Mouse (Mus musculus) adrenal gland, postnatal 14 days (tissue): ENCODE measurements at regions not wholly inside any gene's neighbourhood (a gene's known extent, or its start where the extent isn't known, plus 50 kb on each side); places are given as distances from the start of the nearest gene placed in this dataset.

Experiments used
- DNase-seq: peaks from one replicate; pipeline ENCODE4 v3.0.0; 2021; ENCODE audit warnings: mixed read lengths

DNA sequence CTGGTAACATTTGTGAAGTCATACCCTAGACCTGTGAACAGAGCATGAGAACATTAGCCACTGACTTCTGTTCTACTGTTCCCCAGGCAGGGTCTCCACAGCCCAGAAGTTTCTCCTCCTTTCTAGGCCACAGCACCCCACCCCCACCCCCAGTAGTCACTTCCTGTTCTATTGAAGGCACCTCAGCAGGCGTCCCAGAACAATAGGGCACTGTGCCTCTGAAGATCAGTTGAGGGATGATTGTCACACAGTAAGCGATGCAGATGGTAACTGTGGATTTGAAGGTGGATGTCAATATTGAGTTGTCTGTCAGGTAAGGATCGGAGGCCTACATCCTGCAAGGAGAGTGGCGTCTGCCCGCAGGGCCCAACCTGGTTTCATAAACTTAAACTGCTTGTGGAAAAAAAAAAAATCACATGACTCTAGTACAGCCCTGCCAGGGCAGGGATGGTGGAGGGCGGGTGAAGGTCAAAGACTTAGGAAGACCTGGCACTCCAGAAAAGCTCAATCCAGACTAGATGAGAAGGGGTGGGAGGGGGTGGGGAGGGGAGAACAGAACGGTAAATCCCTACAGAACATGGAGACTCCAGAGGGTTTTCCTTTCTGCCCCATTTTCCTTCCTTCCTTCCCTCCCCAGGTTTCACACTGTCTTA is 103.1 kb upstream of the Rybp start:
- DNase-seq: no peak

DNA sequence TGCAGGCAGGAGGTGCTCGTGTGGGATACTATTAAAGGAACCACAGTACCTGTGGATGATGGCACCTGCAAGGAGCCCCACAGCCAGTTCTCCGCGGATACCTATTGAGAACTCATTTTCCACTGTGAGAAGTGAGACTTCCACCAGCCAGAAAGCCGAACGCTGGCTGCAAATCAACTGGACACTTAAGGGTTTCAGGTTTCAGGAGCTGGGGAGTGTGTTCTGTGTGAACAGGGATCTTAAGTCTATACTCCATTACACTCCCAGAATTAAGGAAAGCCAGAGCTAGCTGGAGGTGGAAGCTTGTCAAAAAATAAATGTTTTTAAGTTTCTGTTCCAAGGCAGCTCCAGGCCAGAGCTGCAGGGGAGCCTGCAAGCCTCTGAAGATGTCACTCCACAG is 99.8 kb upstream of the Rybp start:
- DNase-seq: no peak

DNA sequence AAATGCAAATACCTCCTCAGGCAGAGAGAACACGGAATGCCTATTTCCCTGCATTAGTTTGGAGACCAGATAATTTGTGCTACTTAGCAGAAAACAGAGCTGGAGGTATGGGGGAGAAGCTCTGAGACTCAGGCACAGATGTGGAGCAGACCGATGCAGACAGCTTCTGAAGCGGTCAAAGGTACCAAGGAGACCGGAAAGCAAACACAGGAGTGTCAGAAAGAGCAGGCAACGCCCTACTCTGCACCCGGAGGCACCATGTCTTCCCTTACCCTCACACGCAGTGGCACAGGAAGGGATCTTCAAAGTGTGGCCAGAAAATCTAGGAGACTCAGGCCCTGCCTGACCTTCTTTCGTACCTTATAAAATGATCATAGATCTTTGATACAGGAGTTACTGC is 98.4 kb upstream of the Rybp start:
- no peak for DNase-seq

DNA sequence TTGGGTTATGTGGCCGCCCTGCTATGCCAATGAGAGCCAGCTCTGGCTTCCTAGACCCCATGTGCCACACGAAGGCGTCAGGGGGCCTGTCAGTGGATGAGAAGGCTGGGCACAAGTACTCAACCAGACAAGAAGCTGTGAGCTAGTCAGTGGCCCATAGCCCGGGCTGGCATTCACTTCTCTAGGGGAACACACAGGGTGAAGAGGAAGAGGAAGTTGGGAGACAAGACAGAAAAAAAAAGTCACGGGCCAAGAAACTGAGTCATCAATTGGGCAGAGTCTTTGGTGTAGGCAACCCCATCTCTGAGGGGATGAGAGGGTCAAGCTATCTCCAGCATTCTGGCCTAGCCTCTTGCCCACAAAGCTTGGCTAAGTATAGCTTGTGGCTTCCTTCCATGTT is 93.8 kb upstream of the Rybp start:
- no peak for DNase-seq

DNA sequence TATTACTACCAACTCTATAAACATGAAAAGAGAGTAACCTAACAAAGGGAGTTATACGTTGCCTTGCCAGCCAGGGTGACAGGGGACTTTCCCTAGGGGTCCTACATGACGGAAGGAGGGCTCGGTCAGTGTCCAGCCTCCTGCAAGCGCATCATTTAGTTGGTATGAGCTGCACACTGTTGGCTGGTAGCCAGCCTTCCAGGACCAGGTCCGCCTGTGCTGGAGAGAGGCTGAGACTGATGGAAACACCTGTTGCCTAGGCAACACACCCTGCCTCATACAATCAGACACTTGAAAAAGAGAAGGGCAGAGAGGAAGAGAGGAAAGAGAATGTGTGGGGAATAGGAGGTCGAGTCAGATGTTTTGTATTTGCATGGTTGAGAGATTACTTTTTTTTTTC is 93.3 kb upstream of the Rybp start:
- peak; percentile 17 for DNase-seq

DNA sequence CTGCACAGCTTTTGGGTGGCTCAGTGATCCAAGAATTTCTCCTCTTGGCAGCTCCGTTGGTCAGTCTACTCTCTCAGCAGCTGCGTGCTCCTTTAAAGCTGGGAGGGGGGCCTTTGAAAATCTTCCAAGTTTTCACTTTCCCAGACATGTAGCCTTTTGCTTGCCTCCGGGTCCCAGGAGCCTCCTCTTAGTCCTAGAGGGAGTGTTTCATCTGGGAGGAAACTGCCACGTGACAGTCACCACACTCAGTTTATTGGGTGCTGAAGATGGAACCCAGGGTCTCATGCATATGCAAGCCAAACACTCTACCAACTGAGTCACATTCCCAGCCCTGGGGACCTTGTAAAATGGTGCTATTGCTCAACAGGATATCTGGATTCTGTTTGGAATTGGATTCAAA is 92.5 kb upstream of the Rybp start:
- DNase-seq: no peak

DNA sequence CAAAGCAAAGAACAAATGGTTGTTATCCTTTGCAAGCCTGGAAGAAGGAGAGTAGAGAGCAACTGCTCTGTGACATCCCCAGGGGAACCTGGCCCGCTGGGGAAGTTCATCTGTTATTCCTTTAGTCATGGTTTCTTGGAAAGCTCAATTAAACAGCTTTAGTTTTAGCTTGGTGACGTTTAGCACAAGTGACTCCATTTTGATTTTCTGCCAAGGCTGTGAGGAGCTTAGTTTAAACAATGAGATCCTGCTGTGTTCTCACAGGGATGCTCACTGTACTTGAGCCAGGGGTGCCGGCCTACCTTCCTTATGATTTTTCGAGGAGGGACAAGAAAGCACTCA is 91.2 kb upstream of the Rybp start:
- DNase-seq: no peak

DNA sequence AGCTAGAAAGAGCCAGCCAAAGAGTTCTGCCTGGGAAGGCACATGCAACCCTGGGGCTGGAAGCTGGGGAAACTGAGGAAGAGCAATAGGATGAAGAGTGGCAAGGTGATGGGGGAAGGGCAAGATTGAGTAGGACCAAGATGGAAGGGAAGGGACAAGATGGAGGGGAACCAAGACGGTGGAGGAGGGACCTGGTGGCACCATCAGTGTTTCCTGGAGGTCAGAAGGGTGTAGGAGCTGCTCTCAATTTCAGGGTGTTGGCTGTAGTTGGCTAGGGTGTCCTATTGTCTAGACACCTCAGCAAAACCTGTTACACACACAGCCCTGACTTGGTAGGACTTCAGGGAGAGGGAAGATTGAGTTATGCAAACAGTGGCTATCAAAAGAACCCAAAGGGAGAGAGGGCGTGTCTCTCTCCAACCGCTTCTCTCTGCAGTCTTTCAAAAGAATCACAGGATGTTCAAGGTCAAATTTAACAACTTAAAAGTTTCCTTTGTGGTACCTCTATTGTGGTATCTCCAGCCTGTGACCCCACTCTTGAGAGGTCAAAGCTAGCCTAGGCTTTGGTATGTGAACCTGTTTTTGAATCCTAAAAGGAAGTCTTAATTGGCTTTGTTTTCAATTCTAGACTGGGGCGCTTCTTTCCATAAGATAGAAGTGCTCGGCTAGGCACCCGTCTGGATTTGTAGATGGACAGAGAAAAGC is 90.7 kb upstream of the Rybp start:
- DNase-seq: no peak

DNA sequence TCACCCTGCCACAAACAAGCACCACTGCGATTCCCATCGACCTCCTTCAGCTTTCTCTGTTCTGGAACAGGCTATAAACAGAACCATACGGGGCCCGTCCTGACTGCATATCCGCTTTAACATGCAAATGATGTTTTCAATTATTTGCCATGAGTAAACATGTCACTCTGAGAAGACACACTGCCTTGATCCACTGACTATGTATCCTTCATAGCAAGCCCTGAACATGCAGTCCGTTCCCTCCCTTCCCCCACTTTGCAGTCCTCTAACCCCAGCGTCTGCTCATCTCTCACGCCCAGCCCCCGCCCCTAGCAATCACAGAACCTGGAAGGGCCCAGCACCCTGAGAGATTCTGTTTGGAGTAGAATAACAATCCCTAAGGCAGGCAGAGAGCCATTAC is 89.4 kb upstream of the Rybp start:
- no peak for DNase-seq

DNA sequence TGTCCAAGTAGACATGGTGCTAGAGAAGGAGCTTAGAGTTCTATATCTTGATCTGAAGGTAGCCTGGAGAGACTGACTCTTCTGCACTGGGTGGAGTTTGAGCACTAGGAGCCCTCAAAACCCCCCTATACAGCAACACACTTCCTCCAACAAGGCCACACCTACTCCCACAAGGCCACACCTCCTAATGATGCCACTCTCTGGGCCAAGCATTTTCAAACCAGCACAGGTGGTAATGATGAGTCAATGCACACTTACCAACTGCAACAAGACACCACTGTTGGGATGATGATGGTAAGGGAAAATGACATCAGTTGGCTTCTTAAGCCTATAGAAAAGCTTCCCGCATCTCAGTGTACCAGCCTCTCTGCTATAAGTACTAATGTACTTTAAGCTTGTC is 83.5 kb upstream of the Rybp start:
- DNase-seq: no peak

DNA sequence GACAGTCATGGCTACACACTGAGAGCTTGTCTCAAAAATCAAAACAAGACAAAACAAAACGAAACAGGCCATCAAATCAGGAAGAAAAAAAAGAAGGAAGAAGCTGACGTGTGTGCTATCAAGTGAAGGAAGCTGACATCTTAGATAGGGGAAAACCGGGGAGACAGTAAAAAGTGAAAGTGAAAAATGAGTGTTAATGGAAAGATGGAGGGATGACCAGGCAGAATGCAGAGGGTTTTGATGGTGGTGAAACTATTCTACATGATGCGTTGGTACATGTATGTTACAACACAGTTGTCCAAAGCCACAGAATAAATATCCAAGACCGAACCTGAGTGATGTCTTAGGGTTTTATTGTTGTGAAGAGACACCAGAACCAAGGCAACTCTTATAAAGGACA is 83.1 kb upstream of the Rybp start:
- DNase-seq: no peak

DNA sequence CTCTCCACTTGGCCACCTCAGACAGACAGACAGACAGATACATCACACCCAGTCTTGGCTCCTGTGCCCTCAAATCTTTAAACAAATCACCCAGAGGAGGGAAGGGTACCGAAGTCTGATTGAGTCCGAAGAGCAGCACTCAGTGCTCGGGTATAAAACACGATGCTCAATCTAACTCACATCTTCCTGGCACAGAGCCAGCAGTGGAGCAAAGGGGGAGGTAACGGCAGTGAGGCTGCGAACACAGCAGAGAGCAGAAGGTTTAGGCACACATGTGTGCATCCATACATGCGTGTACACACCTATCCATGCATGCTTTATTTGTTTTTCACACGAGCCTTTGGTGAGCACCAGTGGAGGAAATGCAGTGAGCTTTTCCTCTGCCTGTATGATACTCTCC is 78.9 kb upstream of the Rybp start:
- DNase-seq: no peak

DNA sequence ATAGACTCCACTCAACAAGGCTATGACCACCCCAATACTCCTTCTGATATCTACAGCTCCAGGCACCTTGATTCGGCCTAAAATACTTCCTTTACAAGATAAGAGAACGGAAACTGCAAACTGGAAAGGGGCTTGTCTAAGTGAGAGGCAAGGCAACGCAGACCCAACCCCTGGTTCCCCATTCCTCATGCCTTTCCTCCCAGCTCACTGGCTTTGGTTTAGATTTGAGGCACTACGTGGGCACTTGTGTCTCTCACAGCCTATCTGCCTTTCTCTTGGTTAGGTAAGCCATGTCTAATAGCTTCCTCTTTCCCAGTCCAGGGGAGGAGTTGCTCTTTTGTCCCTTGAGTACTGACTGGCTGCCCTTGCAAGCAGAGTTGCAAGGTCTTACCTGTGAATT is 78.5 kb upstream of the Rybp start:
- no peak for DNase-seq

DNA sequence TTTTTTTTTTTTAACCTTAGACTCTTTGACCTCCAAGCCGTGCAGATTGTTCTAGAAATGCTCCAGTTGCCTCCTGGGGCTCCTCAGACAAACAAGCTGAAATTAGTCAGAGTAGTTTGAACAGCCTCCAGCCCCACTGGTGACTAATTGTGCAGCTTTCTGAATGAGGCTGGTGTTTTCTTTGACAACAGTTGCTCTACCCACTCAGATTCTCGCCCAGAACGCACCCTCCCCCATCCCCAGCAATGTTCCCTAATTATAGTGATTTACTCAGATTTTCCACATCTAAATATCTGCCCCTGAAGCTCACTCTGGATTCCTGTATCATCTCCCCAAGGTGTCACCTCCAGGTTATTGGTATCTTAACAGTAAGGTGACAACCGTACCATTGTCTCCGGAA is 76.4 kb upstream of the Rybp start:
- peak; percentile 29 for DNase-seq

DNA sequence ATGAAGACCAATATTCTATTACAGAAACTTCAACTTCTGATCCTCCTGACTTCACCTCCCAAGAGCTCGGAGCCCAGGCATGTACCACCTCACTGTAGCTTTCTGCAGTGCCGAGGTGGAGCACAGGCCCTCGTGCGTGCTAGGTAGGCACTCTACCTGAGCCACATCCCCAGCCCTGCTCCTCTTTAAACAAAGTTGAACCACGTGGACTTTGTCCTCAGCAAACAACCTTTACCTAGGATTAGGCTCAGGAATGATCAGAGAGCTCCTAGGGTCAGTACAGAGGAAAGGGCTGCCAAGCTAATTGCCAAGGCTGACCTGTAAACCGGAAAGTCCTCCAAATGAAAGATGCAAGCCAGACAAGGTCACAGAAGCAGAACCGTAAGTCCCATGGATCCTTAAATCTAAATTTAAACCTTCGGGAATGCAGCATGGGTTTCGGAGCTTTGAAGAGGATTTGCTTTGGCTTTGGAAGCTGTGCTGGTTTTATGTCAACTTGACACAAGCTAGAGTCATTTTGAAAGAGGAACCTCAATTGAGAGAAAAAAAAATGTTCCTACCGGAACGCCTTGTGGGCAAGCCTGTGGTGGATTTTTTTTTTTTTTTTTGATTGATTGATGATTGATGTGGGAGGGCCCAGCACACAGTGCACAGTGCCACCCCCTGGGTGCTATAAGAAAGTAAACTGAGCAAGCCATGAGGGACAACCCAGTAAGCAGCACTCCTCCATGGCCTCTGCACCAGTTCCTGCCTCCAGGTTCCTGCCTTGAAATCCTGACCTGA is 69.5 kb upstream of the Rybp start:
- DNase-seq: no peak

DNA sequence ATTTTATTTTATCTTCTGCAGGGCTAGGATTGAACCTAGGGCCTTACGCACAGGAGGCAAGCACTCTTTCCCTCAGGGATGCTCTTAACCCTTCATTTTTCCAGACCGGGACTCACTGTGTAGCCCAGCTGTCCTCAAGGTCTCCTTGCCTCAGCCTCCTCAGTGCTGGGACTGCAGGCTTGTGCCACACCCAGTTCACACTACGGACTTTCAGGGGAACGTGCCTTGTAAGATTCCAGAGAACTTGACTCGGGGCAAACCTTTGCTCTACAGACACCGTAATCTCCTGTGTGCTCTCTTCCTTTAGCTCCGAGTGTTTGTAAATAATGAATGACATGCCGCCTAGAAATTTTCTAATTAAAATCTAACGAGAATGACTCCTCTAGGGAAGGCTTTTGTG is 68.6 kb upstream of the Rybp start:
- DNase-seq: no peak

DNA sequence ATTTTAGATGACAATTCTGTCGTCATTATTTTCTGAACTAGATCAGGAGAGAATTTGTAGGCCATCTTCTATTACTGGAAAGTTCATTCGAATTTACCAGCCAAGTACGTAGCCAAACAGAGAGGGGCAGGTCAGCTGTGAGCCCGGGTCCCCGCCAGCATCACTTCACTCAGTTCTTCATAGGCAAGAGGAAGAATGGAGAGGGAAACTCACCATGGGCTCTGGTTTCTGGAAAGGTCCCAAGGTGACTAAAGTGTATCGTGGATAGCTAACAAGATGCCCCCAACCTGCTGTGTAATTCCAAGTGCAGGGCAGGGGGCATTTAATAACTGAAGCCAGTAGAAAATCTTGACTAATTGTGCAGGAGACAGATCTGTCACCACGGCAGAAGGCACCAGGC is 60.2 kb upstream of the Rybp start:
- no peak for DNase-seq

DNA sequence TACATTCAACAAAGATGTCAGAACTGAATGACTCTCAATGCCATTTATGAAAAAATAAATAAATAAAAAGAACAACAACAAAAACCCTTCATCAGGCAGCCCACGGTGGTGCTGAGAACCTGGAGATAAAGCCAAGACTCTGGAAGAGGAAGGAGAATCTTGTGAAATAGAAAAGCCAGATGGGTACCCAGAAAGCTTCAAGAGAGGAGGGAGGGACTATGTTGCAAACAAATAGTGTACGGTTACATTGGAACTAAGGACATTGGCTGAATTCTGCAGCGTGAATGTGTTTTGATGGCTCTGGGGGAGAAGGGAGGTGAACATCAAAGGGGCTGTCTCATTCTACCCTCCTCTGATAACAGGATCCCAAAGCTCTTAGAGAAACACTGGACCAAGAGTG is 57.8 kb upstream of the Rybp start:
- DNase-seq: no peak

DNA sequence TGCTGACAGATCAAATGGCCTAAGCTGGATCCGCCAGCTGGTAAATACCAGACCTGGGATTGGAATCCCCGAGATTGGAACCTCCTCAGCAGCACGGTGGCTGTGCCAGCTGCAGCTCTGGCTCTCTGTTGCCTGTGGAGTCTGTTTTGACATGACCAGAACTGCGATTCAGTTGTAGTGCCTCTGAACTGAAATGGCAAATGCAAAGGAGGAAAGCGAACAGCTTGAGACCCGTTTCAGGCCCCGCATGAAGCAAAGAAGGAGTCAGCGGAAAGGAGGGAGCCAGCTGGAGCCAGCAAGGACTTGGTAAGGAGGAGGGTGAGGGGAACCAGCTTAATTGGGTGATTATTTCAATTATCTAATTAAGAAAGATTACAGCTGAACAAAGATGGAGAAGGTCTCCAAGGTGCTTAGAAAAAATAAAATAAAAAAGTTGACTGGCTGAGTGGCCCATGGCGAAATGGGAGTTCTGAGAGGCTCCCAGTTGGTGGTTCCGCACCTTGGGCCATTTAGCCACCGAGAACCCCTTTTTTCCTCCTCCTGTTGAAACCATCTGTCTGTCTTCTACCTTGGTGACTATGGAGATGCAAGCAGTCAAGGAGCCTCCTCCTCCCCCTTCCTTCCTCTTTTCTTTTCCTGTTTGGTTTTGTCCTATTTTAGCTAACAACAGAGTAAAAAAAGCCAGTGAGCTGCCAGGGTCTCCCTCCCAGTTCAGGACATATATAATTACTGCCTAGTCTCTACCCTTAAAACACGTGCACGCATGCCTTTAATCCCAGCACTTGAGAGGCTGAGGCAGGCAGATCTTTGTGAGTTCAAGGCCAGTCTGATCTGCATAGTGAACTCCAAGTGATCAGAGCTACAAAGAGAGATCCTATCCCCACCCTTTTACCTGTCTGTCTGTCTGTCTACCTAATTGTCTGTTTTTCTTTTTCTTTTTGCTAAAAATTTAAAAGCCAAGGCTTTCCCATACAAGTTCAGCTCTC is 54.3 kb upstream of the Rybp start:
- no peak for DNase-seq

DNA sequence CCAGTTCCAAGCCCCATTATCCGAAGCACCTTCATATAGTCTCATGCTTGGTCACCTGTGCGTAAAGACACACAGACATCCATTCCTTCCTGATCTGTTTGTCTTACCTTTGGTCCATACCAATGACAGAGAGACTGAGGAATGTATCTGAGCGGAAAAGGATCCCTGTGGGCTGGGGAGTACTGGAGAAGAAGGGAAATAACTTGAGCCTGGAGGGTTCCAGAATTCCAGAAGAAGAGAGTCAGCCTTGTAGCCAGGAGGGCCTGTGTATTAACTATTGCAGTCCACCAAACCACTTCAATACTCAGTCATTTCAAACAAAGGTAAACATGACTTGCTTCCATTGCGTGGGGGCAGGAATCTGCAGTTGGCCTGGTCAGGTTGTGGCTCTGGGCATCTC is 51.0 kb upstream of the Rybp start:
- DNase-seq: no peak
